ENCODE assay signal across 9 mouse cellular contexts in the genomic region with DNA sequence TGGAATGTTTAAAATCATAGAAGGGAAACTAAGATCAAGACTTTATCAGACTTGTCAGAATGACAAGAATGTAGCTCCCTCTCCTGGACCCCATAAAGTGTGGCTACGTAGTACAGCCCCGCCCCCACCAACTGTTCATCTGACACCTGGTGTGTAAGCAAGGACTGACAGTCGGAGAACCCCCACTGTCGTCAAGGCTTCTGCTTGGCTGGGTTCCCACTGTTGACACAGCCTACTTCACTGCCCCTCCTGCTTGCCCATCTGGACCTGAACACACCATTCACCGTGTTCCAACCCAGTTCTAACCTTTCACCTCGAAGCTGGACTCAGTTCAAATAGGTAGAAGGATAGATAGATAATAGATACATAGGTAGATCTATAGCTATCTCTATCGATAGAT. TPM values are rescaled to one million over a fixed set of nuclear protein-coding genes. Genes with fewer than 3 reads are reported as not detected.
DNase-seq lines count a peak whose midpoint lies in the region; ATAC-seq lines count a peak whose summit lies in the region.
"Had no signal": no experiment of that assay in that cellular context is flagged by ENCODE, and none has a peak within 500 bp of the region (broad histone marks: within the 10 kb centered on the region; RNA-seq: fewer than 3 reads in every experiment).

No protein-coding gene starts in this region.

- WGBS in hindbrain, embryonic 13.5 days = 58% methylated on average over 7 of the region's 7 CpGs

- H3K4me1 ChIP-seq in hindbrain, embryonic 13.5 days (replicated peaks) = no peaks in the 10 kb centered on the region

- no peaks in the 10 kb centered on the region; the same call in 1 of the 2 replicates for H3K27me3 ChIP-seq in hindbrain, embryonic 13.5 days
- H3K27me3 ChIP-seq: heart, embryonic 15.5 days had no signal

- H3K27ac ChIP-seq in hindbrain, embryonic 13.5 days = no peak overlapping the region
- H3K27ac ChIP-seq: heart, embryonic 15.5 days had no signal

- H3K9me3 ChIP-seq in hindbrain, embryonic 13.5 days = no peaks in the 10 kb centered on the region
- H3K9me3 ChIP-seq: heart, embryonic 15.5 days had no signal

- no peak overlapping the region for H3K9ac ChIP-seq in hindbrain, embryonic 13.5 days
- H3K9ac ChIP-seq: heart, embryonic 15.5 days had no signal

- H3K36me3 ChIP-seq in hindbrain, embryonic 13.5 days = no peaks in the 10 kb centered on the region
- H3K36me3 ChIP-seq: heart, embryonic 15.5 days had no signal

- H3K4me3 ChIP-seq in hindbrain, embryonic 13.5 days = no peak overlapping the region
- H3K4me3 ChIP-seq: heart, embryonic 15.5 days had no signal

- H3K4me2 ChIP-seq in hindbrain, embryonic 13.5 days = no peak overlapping the region
- H3K4me2 ChIP-seq: heart, embryonic 15.5 days had no signal

- peak; percentile 88 to 92 for DNase-seq in cerebellum, postnatal 10 days
- DNase-seq in cerebellum, adult 9-10 months = no peak
- DNase-seq in retina, postnatal 1 day = peak; percentile 34
- no peak for DNase-seq in retina, embryonic 14.5 days (ENCODE audit: low spot score)
- peak; percentile 52 for DNase-seq in liver
- DNase-seq in thymus, postnatal 36 days = peak; percentile 75 to 86
- DNase-seq in adrenal gland, postnatal 25 days = no peak

- ATAC-seq in hindbrain, embryonic 13.5 days (ENCODE audit: low FRiP score) = no peak

RNA-seq across cellular contexts. Expression of a gene that starts 15.5 kb away (rescaled TPM):
- total RNA-seq in adrenal gland, postnatal 25 days (2021) = 342 and 470 TPM in 2 replicates
- polyA plus RNA-seq in hindbrain, embryonic 13.5 days (2015; fragmentation: Nextera tagmentation; extraction: Ambion mirVana) = 41.8 and 44.7 TPM in 2 replicates

RNA-seq across cellular contexts. Expression of a gene that starts 32.4 kb away (rescaled TPM):
- total RNA-seq in adrenal gland, postnatal 25 days (2021) = 7.6 and 10.7 TPM in 2 replicates
- 32.9 and 33.6 TPM in 2 replicates for polyA plus RNA-seq in hindbrain, embryonic 13.5 days (2015; fragmentation: Nextera tagmentation; extraction: Ambion mirVana)

RNA-seq across cellular contexts. Expression of a gene that starts 53.9 kb away (rescaled TPM):
- total RNA-seq in adrenal gland, postnatal 25 days (2021) = 42.6 and 54.4 TPM in 2 replicates
- 5.0 and 5.1 TPM in 2 replicates for polyA plus RNA-seq in hindbrain, embryonic 13.5 days (2015; fragmentation: Nextera tagmentation; extraction: Ambion mirVana)

Comparison
In these comparisons a context has a peak if more than half of its experiments do, and no peak if none do; other contexts are left out.
1. DNase-seq: peak in cerebellum, postnatal 10 days (2 of 2), retina, postnatal 1 day (single experiment), liver (single experiment) and thymus, postnatal 36 days (2 of 2); none in cerebellum, adult 9-10 months (single experiment), retina, embryonic 14.5 days (single experiment) and adrenal gland, postnatal 25 days (single experiment).